In genomic region chr19:10191326-10191725, GRCm38 (mm10) we compare ENCODE assay signal across 10 mouse cellular contexts. TPM values are rescaled to one million over a fixed set of nuclear protein-coding genes. Genes with fewer than 3 reads are reported as not detected.
DNase-seq lines count a peak whose midpoint lies in the region; ATAC-seq lines count a peak whose summit lies in the region.
"Had no signal": no experiment of that assay in that cellular context is flagged by ENCODE, and none has a peak within 500 bp of the region (broad histone marks: within the 10 kb centered on the region; RNA-seq: fewer than 3 reads in every experiment).

No protein-coding gene starts in this region.

- intact Hi-C loops in gastrocnemius, postnatal 36 days (cut with DNase I), result no loop called here

- H3K4me3 ChIP-seq in kidney, embryonic 16.5 days (ENCODE audit: low read length), result no peak overlapping the region
- H3K4me3 ChIP-seq: heart, embryonic 10.5 days; midbrain, embryonic 12.5 days had no signal

- H3K4me2 ChIP-seq in kidney, embryonic 16.5 days (replicated peaks; ENCODE audit: low read depth, low read length), result no peak overlapping the region
- H3K4me2 ChIP-seq: midbrain, embryonic 12.5 days had no signal

- H3K36me3 ChIP-seq in splenic B cell, adult 2 months (ENCODE audit: control insufficient read depth, insufficient read depth, low read length, poor library complexity, severe bottlenecking), result no peaks in the 10 kb centered on the region
- H3K36me3 ChIP-seq in kidney, embryonic 16.5 days (ENCODE audit: insufficient read depth, low read length), result peaks cover 84% of the 10 kb centered on the region

- DNase-seq in gastrocnemius, postnatal 25 days, result peak; percentile 24
- no peak for DNase-seq in gastrocnemius, postnatal 36 days
- peak; percentile 43 for DNase-seq in right cerebral cortex, postnatal 14 days
- DNase-seq in right cerebral cortex, postnatal 25 days, result no peak
- DNase-seq in liver, result peak; percentile 67
- DNase-seq in splenic B cell, adult 2 months (ENCODE audit: low read depth, low spot score), result peak; percentile 39
- DNase-seq in urinary bladder, adult 18-20 months (ENCODE audit: low spot score in 2 of 2), result no peak

- H3K9ac ChIP-seq in kidney, embryonic 16.5 days (replicated peaks; ENCODE audit: low read length), result no peak overlapping the region
- H3K9ac ChIP-seq: midbrain, embryonic 12.5 days had no signal

- no peak overlapping the region for H3K27ac ChIP-seq in kidney, embryonic 16.5 days (ENCODE audit: low read length)
- H3K27ac ChIP-seq: heart, embryonic 10.5 days; midbrain, embryonic 12.5 days had no signal

- H3K4me1 ChIP-seq in kidney, embryonic 16.5 days (ENCODE audit: insufficient read depth, low read length), result no peaks in the 10 kb centered on the region; the same call in 1 of the 2 replicates

- no peaks in the 10 kb centered on the region for H3K9me3 ChIP-seq in kidney, embryonic 16.5 days (ENCODE audit: low read length)
- H3K9me3 ChIP-seq: heart, embryonic 10.5 days; midbrain, embryonic 12.5 days had no signal

- no peak for ATAC-seq in kidney, embryonic 16.5 days (ENCODE audit: low FRiP score, low TSS enrichment)

- H3K27me3 ChIP-seq in splenic B cell, adult 2 months (ENCODE audit: control insufficient read depth, insufficient read depth, low read length, poor library complexity, severe bottlenecking), result no peaks in the 10 kb centered on the region
- no peaks in the 10 kb centered on the region for H3K27me3 ChIP-seq in kidney, embryonic 16.5 days (ENCODE audit: insufficient read depth, low read length)
- H3K27me3 ChIP-seq: midbrain, embryonic 12.5 days had no signal

- 75% methylated on average over 7 of the region's 7 CpGs for WGBS in kidney, embryonic 16.5 days

RNA-seq across cellular contexts. Expression of gene Fads1, which starts 8.6 kb away (rescaled TPM):
- total RNA-seq in gastrocnemius, postnatal 25 days (2021), result 1 to 10 TPM; 6.9 to 8.2 TPM
- total RNA-seq in gastrocnemius, postnatal 36 days (2021), result 1 to 10 TPM; 5.3 to 6.3 TPM
- polyA plus RNA-seq in kidney, embryonic 16.5 days (2015; fragmentation: Nextera tagmentation; extraction: Ambion mirVana), result 95.4 and 100 TPM in 2 replicates

RNA-seq across cellular contexts. Expression of gene Tmem258, which starts 12.5 kb away (rescaled TPM):
- 10 to 100 TPM; 81.8 to 94.5 TPM for total RNA-seq in gastrocnemius, postnatal 25 days (2021)
- total RNA-seq in gastrocnemius, postnatal 36 days (2021), result 10 to 100 TPM; 75.5 to 81.9 TPM
- 430 and 433 TPM in 2 replicates for polyA plus RNA-seq in kidney, embryonic 16.5 days (2015; fragmentation: Nextera tagmentation; extraction: Ambion mirVana)

RNA-seq across cellular contexts. Expression of gene Fen1, which starts 12.6 kb away (rescaled TPM):
- 1 to 10 TPM; 2.9 to 3.7 TPM for total RNA-seq in gastrocnemius, postnatal 25 days (2021)
- 1 to 10 TPM; 3.1 to 3.9 TPM for total RNA-seq in gastrocnemius, postnatal 36 days (2021)
- polyA plus RNA-seq in kidney, embryonic 16.5 days (2015; fragmentation: Nextera tagmentation; extraction: Ambion mirVana), result 103 and 107 TPM in 2 replicates

RNA-seq across cellular contexts. Expression of gene Myrf, which starts 49.2 kb away (rescaled TPM):
- not detected for total RNA-seq in gastrocnemius, postnatal 25 days (2021)
- under 1 TPM in 1 of 2 experiments, not detected in 1; 0.08 TPM for total RNA-seq in gastrocnemius, postnatal 36 days (2021)
- polyA plus RNA-seq in kidney, embryonic 16.5 days (2015; fragmentation: Nextera tagmentation; extraction: Ambion mirVana), result 3.9 and 4.2 TPM in 2 replicates

Comparison
In these comparisons a context has a peak if more than half of its experiments do, and no peak if none do; other contexts are left out.
1. DNase-seq: peak in gastrocnemius, postnatal 25 days (single experiment), right cerebral cortex, postnatal 14 days (single experiment), liver (single experiment) and splenic B cell, adult 2 months (single experiment); none in gastrocnemius, postnatal 36 days (0 of 2), right cerebral cortex, postnatal 25 days (single experiment) and urinary bladder, adult 18-20 months (0 of 2).